Mouse (Mus musculus) embryo, embryonic 9.5 days (tissue): ENCODE measurements around the gene Gm6268.

Experiments used
- DNase-seq: peaks from one replicate; pipeline ENCODE4 v3.0.0-alpha.2; 2017; ENCODE audit errors: extremely low spot score

Gm6268 gene

DNA sequence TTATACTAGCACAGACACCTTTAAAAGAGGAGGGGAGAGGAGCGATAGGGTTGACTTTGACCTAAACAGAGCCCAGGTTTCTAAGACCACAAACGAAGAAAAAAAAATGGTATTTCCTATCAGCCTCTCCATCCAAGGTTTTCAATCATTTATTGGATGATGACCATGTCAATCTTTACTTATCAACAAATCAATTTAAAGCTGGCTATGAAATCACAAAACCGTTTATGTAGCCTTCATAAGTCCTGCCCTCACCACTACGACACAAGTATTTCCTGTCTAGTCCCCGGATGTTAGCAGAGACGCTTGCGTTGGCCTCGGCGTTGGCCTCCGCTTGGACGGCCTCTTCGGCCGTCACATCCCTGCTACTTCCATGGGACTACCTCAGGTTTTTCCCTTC, at the start of gene Gm6268:
Gene Gm6268, plus strand, starts transcription at position 301 of the 400 bp plus-strand sequence.
- no peak for DNase-seq

DNA sequence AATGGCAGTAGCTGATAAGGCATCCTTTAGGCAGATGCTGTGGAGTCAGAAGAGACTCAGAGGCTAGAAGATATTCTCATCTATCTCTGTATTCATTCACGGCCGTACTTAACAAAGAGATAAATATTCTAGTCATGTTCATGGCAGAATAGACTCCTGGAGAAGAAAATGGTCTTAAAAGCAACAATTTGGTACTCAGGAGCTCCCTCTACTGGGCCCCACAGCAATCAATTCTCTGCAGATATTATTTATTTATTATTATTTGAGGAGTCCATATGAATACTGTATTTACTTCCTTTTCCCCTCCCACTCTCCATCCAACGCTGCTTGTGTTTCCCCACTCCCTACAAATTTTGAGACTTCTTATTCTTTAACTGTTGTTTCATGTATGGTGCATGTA, 48.6 kb upstream of the Gm6268 start:
- no peak for DNase-seq

DNA sequence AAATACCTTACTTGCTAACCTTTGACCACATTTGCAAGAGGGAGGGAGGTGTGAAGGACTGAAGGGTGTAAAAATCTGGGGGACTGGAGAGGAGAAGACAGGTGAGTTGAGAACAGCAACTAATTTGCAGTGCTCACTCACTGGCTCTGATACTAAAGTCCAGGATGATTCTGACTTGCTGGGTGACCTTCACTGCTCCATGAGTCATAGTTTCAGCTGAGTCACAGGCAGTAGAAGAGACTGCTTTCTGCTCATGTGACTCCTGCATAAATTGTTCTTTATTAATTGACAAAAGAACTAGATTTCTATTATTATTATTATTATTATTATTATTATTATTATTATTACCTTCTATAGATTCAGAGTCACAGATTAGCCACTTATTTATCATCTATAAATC, 15.7 kb upstream of the Gm6268 start:
- no peak for DNase-seq

DNA sequence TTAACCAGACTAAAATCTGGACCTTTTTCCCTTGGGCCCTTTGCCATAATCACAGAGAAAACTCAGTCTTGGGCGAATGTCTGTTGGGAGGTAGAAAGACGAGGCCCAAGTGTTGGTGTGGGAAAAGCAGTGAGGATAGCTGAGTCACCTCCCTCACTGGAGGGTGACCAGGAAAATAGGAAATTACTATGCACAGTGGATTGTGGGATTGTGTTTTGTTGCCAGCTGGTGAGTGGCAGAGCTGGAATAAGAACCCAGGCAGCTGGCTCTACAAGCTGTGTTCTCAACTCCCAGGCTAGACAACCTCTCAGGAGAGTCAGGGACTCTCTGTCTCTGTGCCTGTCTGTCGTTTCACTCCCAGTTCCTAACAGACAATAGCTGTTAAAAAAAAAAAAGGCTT, 11.1 kb upstream of the Gm6268 start:
- no peak for DNase-seq

DNA sequence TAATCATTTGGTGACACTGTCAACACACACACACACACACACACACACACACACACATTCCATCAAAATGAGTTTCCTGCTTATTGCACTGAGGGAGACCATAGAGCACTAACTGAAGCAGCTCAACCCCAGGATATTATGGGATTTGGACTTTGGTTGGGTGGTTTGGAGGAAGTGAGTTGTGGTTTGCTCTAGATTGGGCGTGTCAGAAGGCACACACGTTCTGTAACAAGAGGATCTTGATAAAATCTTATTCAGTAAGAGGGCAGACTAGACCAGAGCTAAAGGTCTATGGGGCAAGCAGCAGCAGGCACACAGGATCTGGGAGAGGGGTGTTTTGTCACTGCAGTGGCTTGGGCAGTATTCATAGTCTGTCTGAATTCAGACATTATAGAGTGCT, 10.6 kb upstream of the Gm6268 start:
- no peak for DNase-seq

DNA sequence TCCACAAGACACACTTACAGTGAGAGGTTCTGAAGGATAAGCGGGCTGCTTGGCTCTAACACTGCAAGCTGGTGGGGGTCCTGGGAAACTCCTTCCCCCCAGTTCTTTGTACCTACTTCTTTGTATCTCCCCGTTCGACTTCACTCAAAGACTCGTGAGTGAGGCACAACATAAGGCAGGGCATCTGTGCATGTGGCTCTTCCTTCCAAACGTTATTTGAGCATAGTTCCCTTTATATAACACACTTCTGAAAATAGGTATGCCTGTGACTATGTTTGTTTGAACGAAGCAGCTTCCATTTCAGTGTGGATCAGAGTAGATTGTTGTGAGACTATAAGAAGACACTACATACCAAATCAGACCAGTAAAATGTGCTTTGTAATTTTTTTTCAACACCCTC, 8.4 kb upstream of the Gm6268 start:
- no peak for DNase-seq

DNA sequence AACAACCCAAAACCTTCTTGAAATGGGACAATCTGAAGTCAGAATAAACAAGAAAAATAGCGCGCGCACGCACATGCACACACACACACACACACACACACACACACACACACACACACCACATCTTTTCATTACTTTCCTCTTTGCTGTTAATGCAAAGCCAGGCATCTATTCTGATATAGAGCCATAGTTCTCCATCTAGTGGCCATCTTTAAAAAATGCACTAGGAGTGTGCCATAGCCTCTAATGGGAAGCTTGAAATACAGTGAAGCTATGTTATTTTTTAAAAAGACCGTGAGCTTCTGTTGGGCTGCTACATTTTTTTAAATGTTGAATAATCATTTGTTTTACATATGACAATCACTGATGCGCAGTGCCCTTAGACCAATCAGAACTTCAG, 7.8 kb upstream of the Gm6268 start:
- no peak for DNase-seq

DNA sequence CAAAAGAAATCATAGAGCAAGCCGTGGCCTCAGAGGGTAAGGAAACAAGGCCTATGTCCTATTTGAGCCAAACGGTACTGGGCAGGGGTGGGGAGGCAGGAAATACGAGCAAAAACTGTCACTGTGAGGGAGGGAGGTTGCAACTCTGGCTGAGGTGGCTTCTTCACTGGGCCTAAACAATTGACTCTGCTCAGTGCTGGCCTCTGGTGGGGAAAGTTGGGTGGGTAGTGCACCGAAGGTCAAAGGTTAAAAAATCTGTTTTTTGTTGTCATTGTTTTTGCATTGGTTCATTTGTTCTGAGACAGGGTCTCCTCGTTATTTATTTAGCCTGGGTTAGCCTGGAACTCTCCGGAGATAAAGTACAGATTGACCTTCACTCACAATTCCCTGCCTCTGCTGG, 1.2 kb downstream of the Gm6268 start:
- no peak for DNase-seq

DNA sequence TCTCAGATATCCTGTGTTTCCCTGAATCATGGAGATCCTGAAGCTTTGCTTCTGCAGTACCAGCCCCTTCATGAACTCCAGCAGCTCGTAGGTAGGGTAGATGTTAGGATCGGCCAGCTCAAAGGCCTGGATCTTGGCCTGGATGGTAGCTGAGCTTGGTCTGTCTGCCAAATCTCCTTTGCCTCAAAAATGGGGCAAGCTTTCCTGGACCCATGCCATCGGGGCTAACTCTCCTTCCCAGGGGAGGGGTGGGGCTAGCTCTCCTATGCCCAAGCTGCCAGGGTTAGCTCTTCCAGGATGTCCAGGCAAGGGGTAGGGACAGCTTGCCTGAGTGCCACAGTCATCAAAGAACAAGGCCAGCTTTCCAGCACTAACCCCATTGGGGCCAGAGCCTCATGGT, 18.1 kb downstream of the Gm6268 start:
- no peak for DNase-seq

DNA sequence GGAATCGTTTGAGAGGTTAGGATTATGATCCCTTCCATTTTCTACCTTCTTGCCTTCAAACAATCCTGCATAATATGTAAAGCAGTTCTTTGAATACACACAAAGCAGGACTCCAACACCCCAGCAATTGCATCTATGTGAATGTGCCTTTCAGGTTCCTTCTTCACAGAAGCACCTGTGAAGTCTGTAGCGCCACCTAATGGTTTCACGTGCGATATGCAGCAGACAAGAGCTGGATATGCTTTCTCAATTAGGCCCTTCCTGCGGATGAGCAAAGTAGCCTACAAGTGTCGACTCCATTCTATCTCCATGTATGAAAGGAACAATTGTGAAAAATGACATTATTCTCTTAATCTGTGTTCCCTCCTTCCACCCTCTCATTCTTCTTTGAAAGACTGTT, 33.9 kb downstream of the Gm6268 start:
- DNase-seq: no peak

DNA sequence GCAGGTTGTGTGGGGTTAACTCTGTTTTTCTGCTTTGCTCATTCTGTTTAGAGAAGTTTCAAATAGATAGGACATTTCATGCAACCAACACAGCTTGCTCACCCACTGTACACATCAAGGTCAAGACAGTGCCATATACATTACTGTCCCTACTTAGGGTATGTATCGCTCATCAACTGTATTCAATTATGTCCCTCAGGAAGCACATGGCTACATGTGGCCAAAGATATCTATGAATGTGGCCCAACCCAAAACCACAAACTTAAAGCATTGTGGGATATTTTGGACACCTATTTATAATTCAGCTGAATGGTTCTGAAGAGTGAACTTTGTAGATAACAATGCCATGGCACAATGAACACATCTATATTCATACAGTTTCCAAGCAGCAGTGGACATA, 36.9 kb downstream of the Gm6268 start:
- DNase-seq: no peak
